Mouse (Mus musculus) CD4-positive, CD25-positive, alpha-beta regulatory T cell, adult 4 months (primary cell): ENCODE measurements around the gene Tmem53. TPM values are rescaled to one million over a fixed set of nuclear protein-coding genes. Genes with fewer than 3 reads are reported as not detected.

Experiments
- ATAC-seq: one replicate; pipeline ENCODE4 v1.8.0; 2017
- polyA plus RNA-seq, 2 experiments: library from polyadenylated mRNA; unstranded; fragments of 100-300 nt; shearing (Covaris generic); gene quantifications; one replicate each; pipeline ENCODE4 v1.2.1; 2017

Gene Tmem53
- polyA plus RNA-seq: under 1 TPM; 0.55 to 0.75 TPM

DNA sequence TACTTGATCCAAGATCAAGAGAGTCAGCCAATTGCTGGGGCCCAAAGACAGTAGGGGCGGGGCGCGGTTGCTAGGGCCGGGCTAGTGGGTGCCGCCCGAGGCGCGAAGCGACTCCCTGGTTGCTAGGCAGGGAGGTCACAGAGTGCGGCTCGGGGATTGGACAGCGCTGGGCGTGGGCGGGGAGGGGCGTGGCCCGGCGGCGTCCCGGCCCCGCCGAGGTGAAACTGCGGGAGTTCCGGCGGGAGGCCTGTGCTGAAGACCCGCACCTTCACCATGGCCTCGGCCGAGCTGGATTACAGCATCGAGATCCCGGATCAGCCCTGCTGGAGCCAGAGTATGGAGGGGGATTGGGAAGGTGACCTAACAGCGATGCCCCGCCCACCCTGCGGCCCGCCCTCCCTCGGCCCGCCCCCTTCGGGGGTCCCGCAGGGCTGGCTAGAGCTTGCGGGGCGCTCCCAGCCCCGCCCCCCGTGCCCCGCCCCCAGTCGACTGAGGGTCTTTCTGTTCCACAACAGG lies at the start of gene Tmem53, which contains the start of gene Armh1:
Gene Tmem53, plus strand, starts transcription at position 151 of the 516 bp plus-strand sequence.
Gene Armh1, minus strand, starts transcription at position 325 of the 516 bp plus-strand sequence.
- ATAC-seq: peak; percentile 99

DNA sequence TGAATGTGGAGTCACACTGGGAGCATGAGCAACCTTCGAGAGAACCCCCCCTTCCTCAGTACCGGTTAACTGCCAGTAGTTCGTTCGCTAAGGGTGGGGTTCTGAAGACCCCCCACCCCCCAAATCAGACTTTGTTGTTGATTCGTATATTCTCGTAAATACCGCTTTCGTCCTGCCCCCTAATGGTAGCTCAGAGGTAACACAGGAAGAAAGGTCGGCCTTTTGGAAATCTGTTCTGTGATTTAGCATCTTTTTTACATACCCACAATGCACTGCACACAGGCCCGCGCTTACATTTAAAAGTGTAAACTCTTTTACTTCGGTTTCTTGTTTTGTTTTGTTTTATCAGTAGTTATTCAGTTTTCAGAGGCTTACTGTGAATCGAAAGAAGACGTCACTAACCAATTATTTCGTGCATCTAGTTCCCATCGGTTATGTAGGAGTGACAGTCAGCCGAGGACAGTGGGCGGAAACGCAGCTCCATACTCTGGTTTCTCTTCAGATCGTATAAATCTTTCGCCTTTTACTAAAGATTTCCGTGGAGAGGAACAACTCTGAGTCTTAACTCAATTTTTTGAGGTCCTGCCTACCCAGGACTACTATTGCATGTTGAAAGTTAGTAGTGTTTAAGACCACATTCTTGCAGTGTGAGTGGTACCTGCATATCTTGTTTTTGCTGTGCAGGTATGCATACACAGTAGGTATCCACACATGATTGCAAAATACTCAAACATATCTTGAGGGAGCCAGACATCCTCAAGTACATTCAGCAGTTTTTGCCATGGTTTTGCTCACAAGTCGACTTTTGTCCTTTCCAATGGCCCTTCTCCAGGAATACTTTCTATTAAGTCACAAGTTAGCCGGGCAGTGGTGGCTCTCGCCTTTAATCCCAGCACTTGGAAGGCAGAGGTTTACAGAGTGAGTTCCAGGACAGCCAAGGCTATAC lies 49.4 kb upstream of the Tmem53 start:
- ATAC-seq: peak; percentile 91

DNA sequence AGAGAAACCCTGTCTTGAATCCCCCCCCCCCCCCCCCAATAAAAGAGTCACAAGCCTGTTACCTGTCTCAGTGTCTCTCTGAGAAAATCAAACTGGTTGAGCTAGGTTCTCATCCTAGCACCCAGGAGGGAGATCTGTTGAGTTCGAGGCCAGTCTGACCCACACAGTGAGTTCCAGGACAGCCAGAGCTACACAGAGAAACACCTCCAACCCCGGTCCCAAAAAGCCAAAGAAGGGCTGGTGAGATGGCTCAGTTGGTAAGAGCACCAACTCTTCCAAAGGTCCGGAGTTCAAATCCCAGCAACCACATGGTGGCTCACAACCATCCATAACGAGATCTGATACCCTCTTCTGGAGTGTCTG lies 48.8 kb upstream of the Tmem53 start:
- no peak for ATAC-seq

DNA sequence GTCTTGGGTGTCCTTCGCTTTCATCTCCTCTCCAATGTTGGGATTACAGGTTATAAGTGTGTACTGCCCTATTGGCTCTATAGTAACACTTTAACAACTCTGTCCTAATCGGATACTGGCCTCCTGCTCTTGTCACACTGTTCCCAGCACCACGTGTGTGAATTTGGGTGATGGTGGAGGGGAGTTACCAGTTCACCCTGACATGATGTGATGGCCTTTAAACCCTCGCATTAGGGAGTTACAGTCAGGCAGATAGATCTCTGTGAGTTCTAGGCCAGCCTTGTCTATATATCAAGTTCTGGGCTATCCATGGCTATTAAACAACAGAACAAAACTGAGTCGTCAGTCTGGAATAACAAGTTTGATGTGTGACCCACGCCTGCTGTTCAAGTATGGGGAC lies 42.2 kb upstream of the Tmem53 start:
- ATAC-seq: no peak

DNA sequence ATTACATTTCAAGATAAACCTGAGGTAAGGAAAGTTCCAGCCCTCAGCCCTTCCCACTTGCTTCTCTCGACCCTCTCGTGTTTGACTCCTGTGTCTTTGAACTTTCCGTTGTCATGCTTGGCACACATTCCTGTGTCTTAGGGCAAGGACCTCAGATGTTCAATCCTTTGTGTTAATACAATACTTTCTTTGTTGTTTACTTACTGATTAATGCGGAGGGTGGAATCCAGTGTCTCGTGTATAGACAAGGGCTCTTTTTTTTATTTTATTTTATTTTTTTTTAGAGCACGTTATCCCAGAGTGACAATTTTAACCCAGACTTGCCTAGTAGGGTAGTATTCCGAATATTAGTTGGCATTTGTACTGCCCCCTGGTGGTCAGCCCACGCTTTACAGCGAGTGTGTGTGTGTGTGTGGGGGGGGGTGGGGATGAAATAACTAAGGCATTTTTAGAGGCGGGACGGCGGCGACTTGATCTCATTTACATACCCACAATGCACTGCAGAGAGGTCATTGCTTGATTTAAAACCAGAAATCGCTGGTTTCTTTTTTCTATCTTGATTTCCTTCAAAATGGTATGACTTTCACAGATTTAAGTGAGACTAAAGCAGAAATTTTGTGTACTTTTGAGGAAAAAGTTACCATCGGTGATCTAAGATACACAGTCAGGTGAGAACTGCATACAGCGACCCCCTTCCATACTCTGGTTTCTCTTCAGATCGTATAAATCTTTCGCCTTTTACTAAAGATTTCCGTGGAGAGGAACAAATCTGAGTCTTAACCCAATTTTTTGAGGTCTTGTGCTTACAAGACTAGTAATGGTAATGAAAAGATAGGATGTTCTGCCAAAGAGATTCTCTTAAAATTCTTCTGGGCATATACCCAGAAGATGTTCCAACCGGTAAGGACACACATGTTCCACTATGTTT lies 41.3 kb upstream of the Tmem53 start:
- ATAC-seq: peak; percentile 91

DNA sequence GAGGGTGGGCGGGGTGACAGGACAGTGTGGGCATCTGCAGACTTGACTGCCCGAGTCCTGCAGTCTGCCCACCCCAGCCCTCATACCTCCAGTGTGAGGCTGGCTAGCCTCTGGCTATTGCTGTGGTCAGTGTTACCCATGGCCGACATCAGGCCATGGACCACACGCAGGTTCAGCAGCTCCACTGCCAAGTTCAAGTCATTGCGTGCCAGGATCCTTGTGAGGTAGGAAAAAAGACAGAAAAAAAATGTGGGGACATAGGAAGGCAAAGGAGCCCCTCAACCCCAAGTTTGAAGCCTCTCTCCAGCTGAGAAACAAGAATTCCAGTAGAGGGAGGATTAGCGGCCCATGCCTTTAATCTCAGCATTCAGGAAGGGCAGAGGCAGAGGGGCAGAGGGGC lies 37.5 kb upstream of the Tmem53 start:
- ATAC-seq: no peak

DNA sequence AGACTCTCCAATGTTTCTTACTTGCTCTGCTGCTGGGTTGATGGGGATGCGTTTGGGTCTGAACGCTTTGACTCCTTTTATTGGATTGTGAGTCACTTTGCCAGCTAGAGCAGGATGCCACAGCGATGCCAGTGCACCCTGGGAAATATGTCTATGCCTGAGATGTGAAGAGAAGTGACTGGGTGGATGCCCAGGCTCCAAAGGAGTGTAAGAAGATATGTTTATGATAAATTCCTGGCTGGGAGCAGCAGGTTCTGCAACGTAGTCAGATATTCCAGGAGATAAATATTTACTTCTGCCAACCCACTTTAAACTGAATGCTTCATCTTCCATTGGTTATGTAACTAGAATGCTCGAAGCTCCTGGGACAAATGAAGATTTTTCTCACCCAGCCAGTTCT lies 34.7 kb upstream of the Tmem53 start:
- no peak for ATAC-seq

DNA sequence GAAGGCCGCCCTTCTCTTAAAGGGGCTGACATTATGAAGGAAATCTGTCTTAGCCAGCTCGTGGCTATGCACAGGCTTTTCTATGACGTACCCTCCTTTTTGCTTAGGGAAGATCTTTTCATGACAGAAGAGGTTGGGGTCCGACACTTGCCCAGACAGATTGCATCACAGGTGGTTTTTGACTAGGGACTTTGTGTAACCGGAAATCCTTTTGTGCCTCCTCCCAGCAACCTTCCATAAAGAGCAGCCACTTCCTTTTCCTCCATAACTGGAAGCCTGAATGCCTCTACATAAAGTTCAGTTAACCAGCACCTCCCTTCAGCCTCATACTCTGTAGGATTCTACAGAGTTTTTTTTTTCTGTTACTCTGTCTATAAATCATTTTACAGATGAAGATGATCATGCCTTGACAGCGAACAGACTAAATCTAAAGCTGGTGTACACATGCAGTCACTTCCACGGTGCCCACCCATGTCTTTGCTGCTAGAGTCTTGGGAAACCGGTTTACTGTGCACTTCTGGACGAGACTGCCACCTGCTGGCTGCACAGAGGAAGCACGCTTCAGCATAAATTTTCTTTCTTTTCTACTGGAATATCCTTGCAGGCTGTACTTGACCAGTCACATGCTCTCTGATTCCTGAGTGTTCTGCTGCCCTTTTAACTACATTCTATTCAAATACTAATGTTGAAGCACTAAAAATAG lies 33.1 kb upstream of the Tmem53 start:
- peak; percentile 81 for ATAC-seq

DNA sequence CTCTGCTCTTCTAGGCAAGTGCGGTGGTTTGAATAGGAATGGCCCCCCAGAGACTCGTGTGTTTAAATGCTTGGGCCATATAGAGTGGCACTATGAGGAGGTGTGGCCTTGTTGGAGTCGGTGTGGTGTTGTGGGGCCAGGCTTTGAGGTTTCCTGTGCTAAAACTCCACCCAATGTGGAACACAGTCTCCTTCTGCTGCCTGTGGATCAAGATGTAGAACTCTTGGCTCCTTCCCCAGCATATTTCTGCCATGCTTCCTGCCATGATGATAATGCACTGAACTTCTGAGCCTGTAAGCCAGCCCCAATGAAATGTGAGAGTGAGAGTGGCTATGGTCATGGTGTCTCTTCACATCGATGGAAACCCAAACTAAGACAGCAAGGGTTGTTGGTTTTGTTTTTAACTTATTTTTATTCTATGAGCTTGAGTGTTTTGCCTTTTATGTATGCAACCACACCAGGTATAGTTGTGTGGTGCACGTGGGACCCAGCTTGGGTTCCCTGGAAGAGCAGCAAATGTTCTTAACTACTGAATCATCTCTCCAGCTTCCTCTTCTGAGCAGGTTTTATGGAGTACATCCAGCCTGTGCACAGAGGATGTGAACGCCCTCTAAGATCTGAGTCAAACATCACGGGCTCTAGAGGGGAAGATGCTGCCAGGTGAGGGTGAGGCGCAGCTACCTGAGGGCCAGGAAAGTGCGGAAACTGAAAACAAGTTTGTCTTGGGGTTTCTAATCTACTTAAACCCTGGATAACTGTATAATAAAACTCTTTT lies 30.8 kb upstream of the Tmem53 start:
- ATAC-seq: no peak

DNA sequence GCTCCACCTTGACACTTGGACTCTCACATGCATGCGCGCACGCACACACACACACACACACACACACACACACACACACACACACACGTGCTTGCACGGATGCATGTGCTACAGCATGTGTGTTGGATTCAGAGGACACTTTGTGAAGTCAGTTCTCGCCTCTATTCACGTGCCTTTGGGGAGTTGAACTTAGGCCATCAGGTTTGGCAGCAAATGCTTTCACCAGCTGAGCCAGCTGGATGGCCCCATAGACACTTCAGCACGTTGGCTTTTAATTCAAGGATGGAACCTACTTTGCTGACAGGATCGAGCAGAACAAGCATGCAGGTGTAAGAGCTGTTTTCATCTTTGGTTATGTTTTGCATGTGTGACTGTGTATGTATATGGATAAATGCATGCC lies 29.9 kb upstream of the Tmem53 start:
- ATAC-seq: no peak

DNA sequence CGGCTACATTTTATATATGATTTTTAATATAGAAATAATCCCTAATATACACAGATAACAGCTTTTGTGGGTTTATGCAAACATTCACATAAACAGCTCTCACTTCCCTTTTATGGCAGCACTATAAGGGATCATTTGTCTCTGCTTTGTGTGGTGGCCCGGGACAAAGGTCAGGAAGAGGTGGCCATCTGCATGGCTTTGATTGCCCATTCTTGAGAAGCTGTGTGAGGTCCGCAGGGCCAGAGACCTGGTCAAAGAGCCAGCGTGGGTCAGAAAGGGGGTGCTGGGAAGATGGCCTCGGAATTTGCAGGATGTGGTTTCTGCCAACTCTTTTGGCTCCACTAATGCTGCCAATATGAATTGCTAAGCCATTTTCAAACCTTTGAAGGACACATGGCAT lies 28.8 kb upstream of the Tmem53 start:
- no peak for ATAC-seq

DNA sequence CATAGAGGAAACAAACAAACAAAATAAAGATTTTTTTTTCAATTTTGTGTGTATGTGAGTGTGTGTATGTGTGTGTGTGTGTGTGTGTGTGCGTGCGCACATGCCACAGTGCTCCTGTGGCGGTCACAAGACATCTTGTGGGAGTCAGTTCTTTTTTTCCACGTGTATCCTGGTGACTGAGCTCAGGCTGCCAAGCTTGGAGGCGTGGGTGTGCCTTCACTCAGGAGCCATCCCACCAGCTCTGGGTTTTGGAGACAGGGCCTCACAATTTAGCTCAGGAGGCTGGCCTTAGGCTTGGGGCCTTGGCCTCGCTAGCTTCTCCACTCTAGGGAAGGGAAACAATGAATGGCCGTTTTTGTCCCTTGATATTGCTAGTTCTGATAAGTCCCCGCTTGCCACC lies 27.6 kb upstream of the Tmem53 start:
- ATAC-seq: no peak

DNA sequence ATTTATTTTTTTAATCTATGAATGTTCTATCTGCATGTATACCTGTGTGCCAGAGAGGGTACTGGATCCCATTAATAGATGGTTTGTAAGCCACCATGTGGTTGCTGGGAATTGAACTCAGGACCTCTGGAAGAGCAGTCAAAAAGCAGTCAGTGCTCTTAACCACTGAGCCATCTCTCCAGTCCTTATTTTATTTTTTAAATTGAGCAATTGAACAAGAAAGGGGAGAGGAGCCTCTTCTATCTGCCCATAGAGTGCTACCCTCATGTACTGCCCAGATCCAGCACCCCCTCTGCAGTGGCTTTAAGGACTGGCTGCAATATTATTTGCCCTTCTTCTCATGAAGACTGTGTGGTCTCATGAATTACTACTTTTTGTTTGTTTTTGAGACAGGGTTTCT lies 26.5 kb upstream of the Tmem53 start:
- ATAC-seq: no peak

DNA sequence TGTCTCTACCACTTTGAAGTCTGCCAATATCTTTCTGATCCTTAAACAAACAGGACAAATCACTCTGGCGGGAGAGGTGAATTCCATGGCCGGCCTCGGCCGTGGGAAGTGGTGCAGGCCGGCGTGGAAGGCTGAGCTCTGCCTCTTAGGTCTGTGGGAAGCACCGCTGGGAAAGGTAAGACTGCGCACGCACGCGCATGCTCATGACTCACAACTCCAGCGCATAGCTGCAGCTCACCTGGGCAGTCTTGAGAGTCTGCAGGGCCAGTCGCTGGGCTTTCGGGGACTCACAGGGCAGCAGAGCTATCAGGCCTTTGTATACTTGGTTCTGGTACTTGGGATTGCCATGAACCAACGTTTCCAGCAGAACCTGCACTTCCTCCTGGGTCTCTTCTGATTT lies 22.2 kb upstream of the Tmem53 start:
- ATAC-seq: no peak

DNA sequence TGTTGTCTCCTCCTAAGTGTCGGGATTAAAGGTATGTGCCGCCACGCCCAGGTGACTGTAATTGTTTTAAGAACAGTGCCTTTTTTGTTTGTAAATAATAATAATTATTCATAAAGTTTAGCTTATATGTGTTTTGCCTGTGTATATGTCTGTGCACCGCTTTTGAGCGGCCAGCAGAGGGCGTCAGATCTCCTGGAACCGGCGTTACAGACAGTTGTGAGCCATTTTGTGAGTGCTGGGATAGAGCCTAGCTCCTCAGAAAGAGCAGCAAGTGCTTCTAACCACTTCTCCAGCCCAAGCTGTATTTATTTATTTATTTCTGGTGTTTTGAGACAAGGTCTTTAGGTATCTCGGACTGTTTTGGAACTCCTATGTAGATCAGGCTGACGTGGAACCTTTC lies 21.4 kb upstream of the Tmem53 start:
- no peak for ATAC-seq

DNA sequence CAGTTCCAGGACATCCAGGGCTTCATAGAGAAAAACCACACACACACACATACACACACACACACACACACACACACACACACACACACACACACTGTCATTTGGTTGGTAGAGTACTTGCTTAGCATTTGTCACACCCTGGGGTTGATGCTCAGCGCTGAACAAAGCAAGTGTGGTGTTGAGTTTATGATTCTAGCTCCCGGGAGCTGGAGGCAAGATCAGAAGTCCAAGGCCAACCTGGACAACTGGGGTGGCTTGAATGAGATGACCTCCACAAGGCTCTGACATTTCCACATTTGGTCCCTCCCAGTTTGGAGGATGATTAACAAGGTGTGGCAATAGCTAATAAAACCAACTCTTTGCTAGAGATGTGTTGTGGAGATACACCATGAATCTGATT lies 20.5 kb upstream of the Tmem53 start:
- no peak for ATAC-seq

DNA sequence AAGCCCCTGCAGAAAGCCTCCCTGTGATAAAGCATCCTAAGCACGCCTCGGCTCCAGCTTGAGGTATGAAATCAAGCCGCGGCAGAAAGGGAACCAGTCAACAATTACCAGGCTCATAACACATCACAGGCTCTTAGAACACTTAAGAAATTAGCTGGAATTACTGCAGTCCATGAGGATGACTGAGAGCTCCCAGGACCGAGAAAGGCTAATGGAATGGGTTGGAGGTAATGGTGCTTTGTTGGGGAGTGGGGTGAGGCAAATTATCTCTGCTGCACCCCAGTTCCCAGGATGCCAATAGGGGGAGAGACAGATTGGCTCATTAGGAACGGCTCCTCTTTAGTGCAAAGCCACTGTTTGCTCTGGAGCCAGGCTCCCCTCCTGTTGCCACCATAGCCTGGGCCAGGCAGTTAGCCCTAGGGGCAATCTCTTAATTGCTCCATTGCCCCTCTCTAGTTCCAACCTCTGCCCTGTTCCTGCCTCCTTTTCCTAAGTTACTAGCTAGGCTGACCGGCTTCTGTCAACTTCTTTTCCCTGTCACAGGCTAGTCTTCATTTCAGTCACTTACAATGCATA lies 17.5 kb upstream of the Tmem53 start:
- no peak for ATAC-seq

DNA sequence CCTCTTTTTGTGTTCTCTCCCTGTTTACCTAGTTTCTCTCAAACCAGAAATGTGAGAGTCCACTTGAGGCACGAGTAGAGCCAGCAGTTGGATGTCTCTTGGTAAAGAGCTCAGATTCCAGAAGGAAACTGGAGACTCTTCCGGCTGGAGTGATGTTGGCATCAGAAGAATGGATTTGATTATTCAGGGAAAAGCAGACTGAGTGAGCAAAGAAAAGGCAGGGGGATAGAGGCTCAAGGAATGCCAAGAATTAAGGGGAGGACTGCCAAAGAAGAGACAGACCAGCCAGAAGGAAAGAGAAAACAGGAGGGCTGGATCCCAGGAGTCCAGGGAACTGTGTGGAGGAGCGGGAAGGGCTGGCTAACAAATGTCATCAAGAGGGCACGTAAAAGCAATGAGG lies 15.9 kb upstream of the Tmem53 start:
- ATAC-seq: no peak

DNA sequence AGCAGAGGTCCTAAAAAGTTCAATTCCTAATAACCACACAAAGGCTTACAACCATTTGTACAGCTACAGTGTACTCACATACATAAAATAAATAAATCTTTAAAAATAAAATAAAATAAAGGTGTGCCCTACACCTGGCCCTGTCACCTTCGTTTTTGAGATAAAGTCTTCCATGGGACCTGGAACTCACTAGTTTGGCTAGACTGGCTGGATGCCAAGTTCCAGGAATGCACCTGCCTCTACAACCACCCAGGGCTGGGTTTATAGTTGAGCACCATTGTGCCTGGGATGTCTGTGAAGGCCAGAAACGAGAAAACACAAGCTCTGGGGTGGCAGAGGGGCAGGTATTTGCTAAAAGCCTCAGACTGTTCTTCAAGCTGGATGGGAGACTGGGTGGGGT lies 12.6 kb upstream of the Tmem53 start:
- no peak for ATAC-seq

DNA sequence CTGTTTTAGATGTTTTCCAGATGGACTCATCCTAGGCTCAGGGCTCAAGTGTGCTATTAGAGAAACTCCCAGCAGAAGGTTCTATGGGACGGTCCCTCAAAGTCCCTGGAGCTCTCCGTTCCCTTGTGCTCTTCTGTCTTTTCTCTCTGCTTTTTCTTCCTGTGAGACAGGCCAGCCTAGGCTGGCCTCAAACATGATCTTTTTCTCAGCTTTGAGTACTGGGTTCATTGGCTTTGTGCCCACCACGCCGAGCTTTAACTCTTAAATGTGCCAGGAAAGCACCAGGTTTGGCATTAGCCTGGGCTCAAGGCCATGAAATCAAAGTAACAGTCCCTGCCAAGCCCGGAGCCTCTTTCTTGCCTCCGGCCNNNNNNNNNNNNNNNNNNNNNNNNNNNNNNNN lies 10.9 kb upstream of the Tmem53 start:
- ATAC-seq: no peak

DNA sequence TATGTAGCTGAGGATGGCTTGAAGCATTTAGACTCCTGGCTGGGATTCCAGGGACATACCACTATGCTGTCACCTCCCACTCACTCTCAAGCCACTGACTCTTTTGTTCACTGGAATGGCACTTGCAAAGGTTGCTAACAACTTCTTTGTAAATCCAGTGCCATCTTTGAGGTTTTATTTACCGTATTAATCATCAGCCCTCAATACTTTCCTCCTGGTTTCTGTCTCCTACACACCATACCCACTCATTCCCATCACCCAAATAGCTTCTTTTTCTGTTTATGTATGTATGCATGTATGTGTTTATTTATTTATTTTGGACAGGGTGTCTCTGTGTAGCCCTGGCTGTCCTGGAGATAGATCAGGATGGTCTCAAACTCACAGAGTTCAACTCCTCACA lies 769 bp upstream of the Tmem53 start:
- no peak for ATAC-seq
